Mouse (Mus musculus) midbrain, embryonic 10.5 days (tissue): Measurements from ENCODE around the gene Pitpnm3. TPM values are rescaled to one million over a fixed set of nuclear protein-coding genes. Genes with fewer than 3 reads are reported as not detected.
A peak's percentile ranks its signal among the peaks of the same experiment; 100 is the strongest.

ENCODE experiments used
- DNase-seq: peaks from one replicate; pipeline ENCODE4 v3.0.0-alpha.2; 2017; ENCODE audit warnings: low spot score
- H3K27ac ChIP-seq: fragments of 300-500 bp; sonication (generic); replicated peaks from 2 replicates; pipeline ENCODE4 v1.5.1; 2016; ENCODE audit warnings: mild to moderate bottlenecking
- H3K27me3 ChIP-seq: fragments of 300-500 bp; sonication (generic); 2 replicates; pipeline ENCODE4 v1.6.1; 2016; ENCODE audit warnings: low read depth, mild to moderate bottlenecking; ENCODE audit not compliant: poor library complexity, severe bottlenecking
- H3K36me3 ChIP-seq: fragments of 300-500 bp; sonication (generic); 2 replicates; pipeline ENCODE4 v1.6.1; 2016; ENCODE audit warnings: mild to moderate bottlenecking, moderate library complexity
- H3K4me1 ChIP-seq: fragments of 300-500 bp; sonication (generic); 2 replicates; pipeline ENCODE4 v1.6.1; 2016
- H3K4me3 ChIP-seq: fragments of 300-500 bp; sonication (generic); 2 replicates; pipeline ENCODE4 v1.5.1; 2016; ENCODE audit warnings: mild to moderate bottlenecking, moderate library complexity
- H3K9me3 ChIP-seq: fragments of 300-500 bp; sonication (generic); replicated peaks from 2 replicates; pipeline ENCODE4 v1.6.1; 2016; ENCODE audit warnings: mild to moderate bottlenecking
- WGBS: fragments of 180-500 bp; shearing (Covaris S2); methylation state at CpG from one replicate; pipeline ENCODE4 v1.1.7; 2016; 5-methylcytosine and 5-hydroxymethylcytosine counted together
- polyA plus RNA-seq: library from polyadenylated mRNA; unstranded; fragments of >200 nt; fragmentation: Nextera tagmentation; extraction: Ambion mirVana; gene quantifications from 2 replicates; pipeline ENCODE4 v1.2.1, GENCODE M21; 2016

The Pitpnm3 gene
- polyA plus RNA-seq, 1 experiment from 2014 or later, result 0.10 TPM

DNA sequence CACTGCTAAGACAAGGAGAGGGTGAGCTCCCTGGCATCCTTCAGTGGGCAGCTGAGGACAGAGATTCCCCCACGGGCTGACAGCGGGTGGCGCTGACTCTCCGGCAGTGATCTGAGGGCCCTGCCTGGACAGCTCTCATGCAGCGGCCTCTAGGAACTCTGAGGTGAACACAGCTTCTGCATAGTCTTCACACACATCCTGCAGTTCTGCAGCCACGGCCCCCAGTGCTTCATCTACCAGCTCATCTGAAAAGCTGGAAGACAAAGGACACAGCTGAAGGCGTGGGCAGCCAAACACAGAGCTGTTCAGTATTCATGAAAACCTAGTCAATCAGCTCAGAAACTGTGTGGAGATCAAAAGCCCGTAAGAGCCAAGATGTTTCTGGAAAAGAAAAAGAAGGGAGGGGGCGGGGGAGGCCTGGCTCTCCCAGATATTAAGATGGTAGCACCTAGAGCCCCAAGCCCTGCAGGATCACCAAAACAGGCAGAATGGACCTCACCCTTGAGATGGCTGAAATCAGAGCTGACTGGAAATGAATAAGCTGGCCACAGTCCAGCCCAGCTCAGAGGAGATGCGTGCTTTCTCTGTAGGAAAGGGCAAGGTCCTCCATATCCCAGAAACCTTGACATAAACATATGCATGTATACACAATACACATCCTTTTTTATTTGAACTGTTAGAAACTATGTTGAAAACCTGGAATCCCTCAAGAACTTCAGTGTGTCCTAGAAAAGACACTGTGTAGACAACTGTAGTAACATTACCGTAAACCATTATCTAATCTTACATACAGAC, 19.8 kb upstream of the Pitpnm3 start:
- peaks cover 77% of the 10 kb centered on the region for H3K36me3 ChIP-seq
- H3K4me1 ChIP-seq, result peaks cover 18% of the 10 kb centered on the region
- 73% methylated on average over 11 of the region's 11 CpGs for WGBS
- no peak overlapping the region for H3K4me3 ChIP-seq
- H3K9me3 ChIP-seq, result no peaks in the 10 kb centered on the region
- no peaks in the 10 kb centered on the region for H3K27me3 ChIP-seq
- DNase-seq, result no peak
- H3K27ac ChIP-seq, result peak overlapping the region; percentile 49

DNA sequence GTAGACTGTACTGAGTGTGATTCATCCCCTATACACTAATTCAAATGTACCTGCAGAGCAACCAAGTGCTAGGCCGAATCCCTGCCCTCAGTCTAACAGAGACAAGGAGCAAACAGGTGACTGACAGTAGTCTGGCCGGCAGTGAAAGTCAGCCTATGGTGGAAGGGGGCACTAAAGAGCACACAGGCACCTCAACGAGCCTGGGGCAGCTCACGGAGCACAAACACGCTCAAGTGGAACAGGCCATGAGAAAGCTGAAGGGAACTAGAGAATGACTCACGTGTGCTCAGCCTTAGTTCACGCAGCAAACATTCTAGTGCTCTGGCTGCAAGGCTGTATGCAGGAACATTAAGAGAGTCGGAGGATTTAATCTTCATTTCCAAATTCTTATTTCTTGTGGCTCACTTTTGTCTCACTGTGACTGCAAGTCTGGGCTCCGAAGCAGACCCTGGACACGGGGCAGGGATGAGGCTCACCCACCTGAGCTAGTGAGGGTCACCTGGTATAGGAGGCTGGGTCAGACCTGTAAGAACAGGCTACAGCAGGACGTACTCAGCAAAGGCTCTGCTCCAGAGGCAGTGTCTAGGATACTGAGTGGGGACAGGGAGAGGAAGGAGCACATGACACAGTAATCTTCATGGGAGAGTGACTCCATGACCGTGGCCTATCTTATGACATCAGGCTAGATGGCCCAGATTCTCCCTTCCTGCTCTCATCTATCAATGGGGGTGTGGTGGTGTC, 17.7 kb upstream of the Pitpnm3 start:
- H3K36me3 ChIP-seq, result peaks cover 56% of the 10 kb centered on the region
- H3K4me3 ChIP-seq, result no peak overlapping the region
- WGBS, result 77% methylated on average over 12 of the region's 12 CpGs
- H3K27ac ChIP-seq, result 0 out of 2 replicates have a peak overlapping the region, but pooled peaks have one; percentile 4
- H3K9me3 ChIP-seq, result no peaks in the 10 kb centered on the region
- H3K27me3 ChIP-seq, result no peaks in the 10 kb centered on the region
- H3K4me1 ChIP-seq, result peaks cover 25% of the 10 kb centered on the region
- no peak for DNase-seq

DNA sequence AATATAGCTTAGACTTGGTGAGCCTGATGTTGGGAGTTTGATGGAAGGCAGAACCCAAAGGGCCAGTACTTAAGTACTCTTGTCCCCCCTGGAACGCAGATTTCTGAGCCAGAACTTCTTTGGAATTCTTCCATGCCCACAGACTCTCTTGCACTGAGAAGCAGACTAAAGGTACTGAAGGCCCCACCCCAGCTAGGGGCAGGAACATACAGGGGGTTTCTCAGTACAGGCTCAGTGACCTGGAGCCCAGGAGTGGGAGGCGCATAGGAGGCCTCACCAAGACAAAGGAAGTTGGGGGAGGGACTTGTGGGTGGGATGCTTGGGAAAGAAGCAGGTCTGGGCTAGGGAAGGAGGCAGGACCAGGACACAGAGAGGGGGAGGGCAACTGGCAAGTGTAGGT, 15.5 kb upstream of the Pitpnm3 start:
- DNase-seq, result no peak
- H3K9me3 ChIP-seq, result no peaks in the 10 kb centered on the region
- peaks cover 34% of the 10 kb centered on the region for H3K36me3 ChIP-seq
- WGBS, result 65% methylated on average over 2 of the region's 2 CpGs
- peak overlapping the region; percentile 46; the same call in 1 of the 2 replicates for H3K27ac ChIP-seq
- no peaks in the 10 kb centered on the region for H3K27me3 ChIP-seq
- H3K4me3 ChIP-seq, result no peak overlapping the region
- H3K4me1 ChIP-seq, result peaks cover 37% of the 10 kb centered on the region

DNA sequence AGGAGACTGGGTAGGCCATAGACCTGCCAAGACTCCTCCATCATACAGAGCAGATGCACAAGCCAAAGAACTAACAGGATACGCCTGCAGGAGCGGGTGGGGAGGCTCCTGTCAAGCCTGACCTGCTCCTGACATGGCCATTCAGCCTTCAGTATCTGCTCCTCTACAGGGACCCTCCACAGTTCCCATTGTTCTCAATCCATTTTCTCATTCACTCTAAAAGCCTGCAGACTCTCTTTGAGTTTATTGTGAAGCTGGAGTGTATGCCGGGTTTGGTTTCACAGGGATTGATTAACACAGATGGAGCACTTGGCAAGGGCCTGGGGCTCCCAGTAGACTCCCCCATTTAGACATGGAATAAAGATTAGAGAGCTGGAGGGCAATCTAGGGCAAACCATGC, 12.3 kb upstream of the Pitpnm3 start:
- H3K4me3 ChIP-seq, result no peak overlapping the region
- peaks cover 38% of the 10 kb centered on the region for H3K4me1 ChIP-seq
- 0 out of 2 replicates have a peak overlapping the region, but pooled peaks have one; percentile 7 for H3K27ac ChIP-seq
- H3K27me3 ChIP-seq, result peaks cover 18% of the 10 kb centered on the region
- H3K9me3 ChIP-seq, result no peaks in the 10 kb centered on the region
- 25% methylated on average over 3 of the region's 3 CpGs for WGBS
- H3K36me3 ChIP-seq, result peaks cover 2% of the 10 kb centered on the region
- no peak for DNase-seq

DNA sequence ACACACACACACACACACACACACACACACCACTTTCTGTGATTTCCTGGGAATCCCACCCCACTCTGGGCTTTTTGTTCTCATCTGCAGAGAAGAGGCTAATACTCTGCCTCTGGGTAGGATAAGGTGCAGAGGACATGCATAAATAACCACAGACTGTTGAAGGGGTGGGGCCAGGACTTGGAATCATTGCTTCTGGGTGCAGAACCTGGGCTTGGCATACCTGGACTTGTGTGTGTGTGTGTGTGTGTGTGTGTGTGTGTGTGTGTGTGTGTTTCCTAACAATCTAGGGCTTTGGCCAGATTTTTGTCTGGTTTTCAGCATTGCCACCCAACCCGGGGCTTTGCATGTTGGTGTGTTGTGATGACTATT, 10.3 kb upstream of the Pitpnm3 start:
- no peak for DNase-seq
- 90% methylated on average over 1 of the region's 1 CpGs for WGBS
- Histone ChIP-seq H3K4me1 (peaks cover 29% of the 10 kb centered on the region), H3K27me3 (peaks cover 21% of the 10 kb centered on the region), H3K36me3 (no peaks in the 10 kb centered on the region), H3K4me3 (no peak overlapping the region), H3K27ac (no peak overlapping the region), H3K9me3 (no peaks in the 10 kb centered on the region)

DNA sequence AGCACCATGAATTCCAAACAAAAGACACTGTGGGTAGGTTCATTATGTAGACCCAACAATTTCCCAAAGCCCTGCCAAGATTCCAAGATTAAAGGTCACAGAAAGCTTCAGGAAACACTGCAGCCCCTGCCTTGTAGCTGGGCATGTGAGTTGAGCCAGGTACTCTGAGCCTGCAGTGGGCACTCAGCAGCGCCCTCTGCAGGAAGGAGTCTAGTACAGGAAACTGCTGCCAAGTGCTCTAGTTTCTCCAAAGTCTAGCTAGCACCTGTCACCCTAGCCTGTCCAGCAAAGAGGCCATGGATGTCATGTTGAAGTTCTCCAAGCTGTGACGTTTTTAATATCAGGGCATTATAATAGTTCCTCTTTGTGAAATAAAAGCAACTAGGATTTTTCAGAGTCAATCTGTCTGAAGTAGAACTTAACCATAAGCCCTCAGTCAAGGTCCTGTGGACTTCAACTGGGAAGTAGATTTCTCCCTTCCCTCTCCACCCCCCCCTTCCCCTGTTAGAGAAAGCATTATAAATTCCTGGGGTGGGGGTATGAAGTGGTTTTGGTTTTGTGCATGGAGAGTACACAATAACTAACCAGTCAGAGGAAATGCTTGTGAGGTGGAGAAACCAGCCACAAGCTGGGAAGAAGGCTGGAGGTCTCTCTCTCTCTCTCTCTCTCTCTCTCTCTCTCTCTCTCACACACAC, 9.8 kb upstream of the Pitpnm3 start:
- no peaks in the 10 kb centered on the region for H3K36me3 ChIP-seq
- peaks cover 29% of the 10 kb centered on the region for H3K4me1 ChIP-seq
- no peaks in the 10 kb centered on the region for H3K9me3 ChIP-seq
- no peak overlapping the region for H3K27ac ChIP-seq
- peaks cover 21% of the 10 kb centered on the region for H3K27me3 ChIP-seq
- no peak for DNase-seq
- 12% methylated on average over 2 of the region's 2 CpGs for WGBS
- no peak overlapping the region for H3K4me3 ChIP-seq

DNA sequence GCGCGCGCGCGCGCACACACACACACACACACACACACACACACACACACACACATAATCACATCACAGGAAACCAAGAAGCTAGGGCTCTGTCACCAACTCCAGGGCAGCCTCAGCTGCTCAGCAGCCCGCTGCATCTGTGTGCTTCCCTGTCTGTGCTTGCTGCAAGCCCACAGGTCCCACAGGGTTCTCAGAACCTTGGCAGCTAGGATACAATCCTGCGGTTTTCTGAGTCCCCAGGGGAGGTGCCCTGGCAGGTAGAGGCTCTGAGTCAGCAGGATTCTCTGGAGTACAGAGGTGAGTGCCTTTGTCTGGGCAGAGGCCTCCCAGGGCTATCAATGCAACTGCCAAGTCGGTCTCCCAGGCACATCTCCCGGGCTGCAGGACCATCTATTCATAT, 7.3 kb upstream of the Pitpnm3 start:
- no peak for DNase-seq
- Histone ChIP-seq H3K4me1 (peaks cover 18% of the 10 kb centered on the region), H3K9me3 (no peaks in the 10 kb centered on the region), H3K27ac (0 out of 2 replicates have a peak overlapping the region, but pooled peaks have one; percentile 25), H3K4me3 (no peak overlapping the region), H3K36me3 (no peaks in the 10 kb centered on the region), H3K27me3 (peaks cover 37% of the 10 kb centered on the region)
- WGBS, result 42% methylated on average over 10 of the region's 10 CpGs

DNA sequence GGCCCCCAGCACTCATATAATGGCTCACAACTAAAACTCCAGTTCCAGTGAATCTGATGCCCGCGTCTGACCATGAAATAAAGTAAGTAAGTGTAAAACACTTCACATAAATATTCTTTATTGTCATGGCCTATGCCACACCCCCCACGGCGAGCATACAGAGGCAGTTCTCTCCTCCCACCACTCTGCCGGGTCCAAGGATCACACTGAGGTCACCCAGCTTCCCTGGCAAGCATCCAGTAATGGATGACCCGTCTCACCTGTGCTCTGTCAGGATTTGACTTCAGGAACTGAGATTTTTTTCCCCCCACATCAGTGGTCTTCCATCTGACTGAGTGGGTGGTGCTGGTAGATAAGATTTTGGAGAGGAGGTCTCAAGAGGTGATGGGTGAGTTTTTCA, 4.6 kb upstream of the Pitpnm3 start:
- Histone ChIP-seq H3K36me3 (no peaks in the 10 kb centered on the region), H3K4me1 (peaks cover 25% of the 10 kb centered on the region), H3K27ac (no peak overlapping the region), H3K27me3 (peaks cover 64% of the 10 kb centered on the region), H3K9me3 (no peaks in the 10 kb centered on the region), H3K4me3 (no peak overlapping the region)
- no peak for DNase-seq
- WGBS, result 79% methylated on average over 6 of the region's 6 CpGs

DNA sequence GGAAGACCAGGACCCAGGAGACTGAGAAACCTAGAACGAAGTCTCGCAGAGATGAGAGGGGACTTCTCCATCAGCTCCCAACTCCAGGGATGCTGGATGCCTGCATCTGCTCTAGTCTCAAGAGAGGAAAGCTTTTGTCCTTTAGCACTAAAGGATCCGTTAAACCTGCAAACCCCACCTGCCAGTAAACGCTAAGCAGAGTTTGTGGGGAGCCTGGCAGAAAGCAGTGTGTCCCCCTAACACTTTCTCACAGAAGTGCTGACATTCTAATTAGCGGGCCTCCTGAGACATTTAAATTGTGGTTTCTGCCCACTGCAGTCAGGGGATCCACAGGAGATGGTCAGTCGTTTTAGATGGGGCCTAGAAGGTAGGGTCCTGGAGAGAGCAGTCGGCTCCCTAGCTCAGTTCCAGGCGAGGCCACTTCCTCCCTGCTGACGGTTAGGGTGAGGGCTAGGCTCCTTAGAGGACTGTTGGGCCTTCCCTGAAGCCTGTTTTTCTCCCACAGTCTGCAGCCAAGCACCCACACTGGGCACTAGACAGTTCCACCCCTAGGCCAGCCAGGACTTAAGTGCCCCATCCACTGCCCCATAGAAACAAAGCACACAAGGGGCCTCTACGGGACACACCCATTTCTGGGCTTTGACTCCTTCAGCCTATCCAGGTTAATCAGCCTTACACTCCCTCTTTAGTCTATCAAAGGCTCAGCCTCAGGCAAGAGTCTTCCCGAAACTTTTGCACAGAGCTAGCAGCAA, 829 bp upstream of the Pitpnm3 start:
- peaks cover 20% of the 10 kb centered on the region for H3K4me1 ChIP-seq
- peak overlapping the region; percentile 67 for H3K4me3 ChIP-seq
- no peaks in the 10 kb centered on the region for H3K9me3 ChIP-seq
- peaks cover 81% of the 10 kb centered on the region for H3K27me3 ChIP-seq
- 16% methylated on average over 11 of the region's 11 CpGs for WGBS
- H3K36me3 ChIP-seq, result no peaks in the 10 kb centered on the region
- H3K27ac ChIP-seq, result no peak overlapping the region
- no peak for DNase-seq

DNA sequence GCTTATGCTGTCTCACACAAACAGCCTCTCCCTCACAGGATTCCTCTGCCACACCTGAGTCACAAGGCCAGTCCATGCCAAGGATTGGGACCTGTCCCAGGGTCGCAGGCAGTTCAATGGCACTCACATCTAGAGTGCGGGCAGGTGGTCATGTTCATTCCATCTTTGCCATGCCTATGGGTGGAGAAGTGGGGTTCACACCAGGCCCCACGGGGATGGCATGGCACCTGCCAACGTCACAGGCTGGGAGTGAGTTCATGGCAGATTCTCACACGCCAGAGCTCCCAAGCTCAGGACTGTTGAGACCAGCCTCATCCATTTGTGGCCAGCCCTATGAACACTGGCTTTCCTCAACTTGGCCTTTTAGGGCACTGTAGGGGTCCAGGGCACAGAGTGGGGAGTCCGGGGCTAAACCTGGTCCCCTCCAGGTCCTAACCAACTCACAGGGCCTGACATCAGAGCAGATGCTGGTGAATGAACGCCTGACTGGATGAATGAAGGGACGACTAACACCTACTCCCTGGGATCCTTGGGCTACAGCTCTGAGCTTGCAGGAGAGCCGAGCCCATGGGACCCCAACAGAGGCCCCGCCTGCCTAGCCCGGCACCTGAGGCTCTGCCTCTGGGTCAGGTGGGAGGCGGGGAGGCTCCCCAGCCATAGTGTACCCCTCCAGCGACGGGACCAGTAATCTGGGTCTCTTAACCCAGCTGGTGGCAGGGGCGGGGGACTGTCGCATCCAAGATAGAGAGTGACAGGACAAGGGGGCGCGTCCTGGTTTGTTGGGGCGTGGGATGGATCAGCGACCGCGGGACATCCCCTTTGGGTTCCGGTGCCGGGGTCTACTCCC, 819 bp downstream of the Pitpnm3 start:
- peak overlapping the region; percentile 67 for H3K4me3 ChIP-seq
- 17% methylated on average over 24 of the region's 24 CpGs for WGBS
- peaks cover 29% of the 10 kb centered on the region for H3K4me1 ChIP-seq
- H3K27ac ChIP-seq, result peak overlapping the region; percentile 73
- H3K27me3 ChIP-seq, result peaks cover 93% of the 10 kb centered on the region
- no peaks in the 10 kb centered on the region for H3K36me3 ChIP-seq
- peak; percentile 33 for DNase-seq
- no peaks in the 10 kb centered on the region for H3K9me3 ChIP-seq

DNA sequence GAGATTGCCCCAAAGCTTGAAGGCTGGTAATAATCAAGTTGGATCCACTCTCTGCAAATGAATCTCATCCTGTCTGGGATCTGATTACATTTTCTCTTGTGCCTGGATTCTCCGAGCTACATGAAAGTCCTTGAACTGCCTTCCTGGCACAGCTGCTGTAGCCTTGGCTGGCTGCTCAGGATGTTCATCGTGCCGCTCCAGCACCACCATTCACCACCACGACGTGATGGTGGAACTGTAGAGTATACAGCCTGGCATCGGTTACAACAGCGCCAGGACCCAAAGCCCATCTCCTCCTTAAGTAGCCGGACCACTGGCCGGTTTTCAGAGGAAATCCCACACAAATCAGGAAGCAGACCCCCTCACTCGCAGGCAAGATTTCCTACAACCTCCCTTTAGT, 2.5 kb downstream of the Pitpnm3 start:
- WGBS, result 81% methylated on average over 10 of the region's 10 CpGs

More for the DNA sequence above, 2.5 kb downstream of the Pitpnm3 start:
- DNase-seq, result no peak
- Histone ChIP-seq H3K27me3 (peaks cover 79% of the 10 kb centered on the region), H3K36me3 (no peaks in the 10 kb centered on the region), H3K4me1 (peaks cover 34% of the 10 kb centered on the region), H3K9me3 (no peaks in the 10 kb centered on the region), H3K4me3 (no peak overlapping the region), H3K27ac (no peak overlapping the region)
